Mouse (Mus musculus): ENCODE measurements around the gene Pou2f3. TPM values are rescaled to one million over a fixed set of nuclear protein-coding genes. Genes with fewer than 3 reads are reported as not detected.

The Pou2f3 gene
- polyA plus RNA-seq, 1 experiment from 2014 or later, result 0.07 TPM

DNA sequence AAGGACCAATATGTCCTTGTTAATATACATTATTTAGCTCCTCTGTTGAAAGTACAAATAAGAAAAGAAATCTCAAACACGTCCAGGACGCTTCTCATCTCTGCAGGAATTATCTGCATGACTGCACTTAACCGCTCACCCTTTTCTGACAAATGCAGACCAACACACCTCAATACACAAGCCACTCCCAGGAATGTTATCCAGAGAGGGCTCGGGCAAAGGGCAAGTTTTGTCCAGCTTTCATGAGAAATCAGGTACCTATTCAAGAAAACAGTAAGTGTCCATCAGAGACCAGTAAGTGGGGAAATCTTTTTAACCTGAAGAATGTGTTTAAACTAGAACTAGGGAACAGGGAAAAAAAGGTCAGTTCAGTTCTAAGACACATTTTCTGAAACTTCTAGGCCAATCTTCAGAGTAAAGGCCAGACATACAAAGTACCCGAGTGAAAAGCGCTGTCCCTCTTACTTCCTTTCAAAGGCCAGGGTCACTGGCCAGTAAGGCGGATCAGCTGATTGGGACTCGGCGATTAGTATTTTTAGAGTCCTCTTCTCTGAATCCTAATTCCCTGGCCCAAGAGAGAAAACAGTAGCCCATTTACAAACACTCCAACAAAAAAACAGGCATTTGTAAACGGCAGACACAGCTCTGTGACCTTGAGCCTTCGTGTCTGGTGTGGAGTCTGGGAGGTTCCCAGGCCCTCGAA, 94.6 kb downstream of the Pou2f3 start:
- ATAC-seq (ENCODE audit: low read depth), result peak; percentile 1; the same call in 1 of the 2 replicates

DNA sequence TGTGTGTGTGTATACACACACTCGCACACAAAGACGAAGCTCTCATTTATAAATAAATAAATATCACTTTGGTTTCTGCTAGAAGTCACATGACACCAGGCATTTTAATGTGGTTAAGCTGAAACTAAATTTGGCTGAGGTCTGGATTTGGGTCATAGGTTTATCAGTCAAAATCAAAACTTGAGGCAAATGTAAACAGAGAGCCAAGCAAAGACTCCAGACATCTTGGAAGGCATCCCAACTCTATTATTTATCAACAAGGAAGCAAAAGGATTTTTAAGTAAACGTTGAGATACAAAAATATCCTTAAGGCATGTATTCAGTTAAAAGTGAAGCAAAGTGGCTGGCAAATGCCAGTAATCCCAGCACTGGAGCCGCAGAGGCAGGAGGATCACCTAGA, 95.3 kb downstream of the Pou2f3 start:
- no peak for ATAC-seq (ENCODE audit: low read depth)
- peaks cover 28% of the 10 kb centered on the region for H3K4me1 ChIP-seq (ENCODE audit: control insufficient read depth, low read depth, low read length)
- 78% methylated on average over 4 of the region's 4 CpGs for WGBS (ENCODE audit: insufficient replicate concordance)
- no peaks in the 10 kb centered on the region for H3K36me3 ChIP-seq (ENCODE audit: control insufficient read depth, insufficient read depth)
- peaks cover 39% of the 10 kb centered on the region for H3K27me3 ChIP-seq (ENCODE audit: control insufficient read depth, insufficient read depth, low read depth, low read length)
- H3K4me2 ChIP-seq (ENCODE audit: low read depth, low read length), result no peak overlapping the region; the same call in 1 of the 2 replicates
- no peak overlapping the region for H3K4me3 ChIP-seq (ENCODE audit: low read depth, low read length)
- H3K9ac ChIP-seq (ENCODE audit: low read depth, low read length), result no peak overlapping the region
- no peak overlapping the region; the same call in 1 of the 2 replicates for H3K27ac ChIP-seq (ENCODE audit: low read length)
- H3K9me3 ChIP-seq (replicated peaks; ENCODE audit: control insufficient read depth, low read length), result no peaks in the 10 kb centered on the region

More for the DNA sequence above, 94.6 kb downstream of the Pou2f3 start:
- H3K27ac ChIP-seq (ENCODE audit: low read length), result peak overlapping the region; percentile 89
- H3K9me3 ChIP-seq (replicated peaks; ENCODE audit: control insufficient read depth, low read length), result no peaks in the 10 kb centered on the region
- H3K27me3 ChIP-seq (ENCODE audit: control insufficient read depth, insufficient read depth, low read depth, low read length), result peaks cover 38% of the 10 kb centered on the region
- H3K36me3 ChIP-seq (ENCODE audit: control insufficient read depth, insufficient read depth), result no peaks in the 10 kb centered on the region
- H3K9ac ChIP-seq (ENCODE audit: low read depth, low read length), result peak overlapping the region; percentile 81
- WGBS (ENCODE audit: insufficient replicate concordance), result 29% methylated on average over 12 of the region's 12 CpGs
- peaks cover 28% of the 10 kb centered on the region for H3K4me1 ChIP-seq (ENCODE audit: control insufficient read depth, low read depth, low read length)
- H3K4me2 ChIP-seq (ENCODE audit: low read depth, low read length), result peak overlapping the region; percentile 81
- peak overlapping the region; percentile 71 for H3K4me3 ChIP-seq (ENCODE audit: low read depth, low read length)

DNA sequence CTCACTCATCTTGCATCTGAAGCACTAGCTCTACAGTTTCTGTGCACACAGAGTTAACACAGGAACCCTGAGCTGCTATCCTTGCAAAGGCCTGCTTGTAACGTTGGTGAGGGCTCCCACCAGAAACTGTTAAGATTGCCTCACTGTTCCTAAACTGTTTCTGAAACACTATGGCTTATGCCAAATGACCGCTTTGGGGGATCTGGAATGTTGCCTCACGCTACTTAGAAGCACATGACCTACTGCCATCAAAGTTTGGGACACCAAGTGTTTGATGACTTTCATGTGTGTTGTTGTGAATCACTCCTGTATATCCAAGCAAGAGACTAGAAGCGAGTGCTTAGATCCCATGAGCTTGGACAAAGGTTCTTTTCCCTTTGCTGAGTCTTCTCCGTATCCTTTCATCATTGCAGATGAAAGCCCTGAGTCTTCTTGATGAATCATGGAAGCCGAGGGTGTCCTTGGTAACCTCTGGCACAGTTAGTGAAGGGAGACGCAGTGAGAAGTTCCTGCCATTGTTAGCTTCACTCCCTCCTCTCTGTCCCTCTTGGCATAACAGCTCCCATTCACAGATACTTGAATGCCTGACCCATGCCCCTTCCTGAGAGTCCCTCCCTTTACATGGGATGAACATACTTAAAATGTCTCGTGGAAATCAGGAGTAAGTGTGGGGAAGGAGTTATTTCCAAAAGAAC, 99.7 kb downstream of the Pou2f3 start:
- Histone ChIP-seq H3K4me3 (ENCODE audit: low read depth, low read length) (no peak overlapping the region), H3K4me2 (ENCODE audit: low read depth, low read length) (no peak overlapping the region), H3K9me3 (replicated peaks; ENCODE audit: control insufficient read depth, low read length) (no peaks in the 10 kb centered on the region), H3K27me3 (ENCODE audit: control insufficient read depth, insufficient read depth, low read depth, low read length) (peaks cover 32% of the 10 kb centered on the region), H3K36me3 (ENCODE audit: control insufficient read depth, insufficient read depth) (no peaks in the 10 kb centered on the region), H3K27ac (ENCODE audit: low read length) (no peak overlapping the region), H3K9ac (ENCODE audit: low read depth, low read length) (no peak overlapping the region), H3K4me1 (ENCODE audit: control insufficient read depth, low read depth, low read length) (peaks cover 22% of the 10 kb centered on the region)
- no peak for ATAC-seq (ENCODE audit: low read depth)
- 65% methylated on average over 8 of the region's 8 CpGs for WGBS (ENCODE audit: insufficient replicate concordance)

DNA sequence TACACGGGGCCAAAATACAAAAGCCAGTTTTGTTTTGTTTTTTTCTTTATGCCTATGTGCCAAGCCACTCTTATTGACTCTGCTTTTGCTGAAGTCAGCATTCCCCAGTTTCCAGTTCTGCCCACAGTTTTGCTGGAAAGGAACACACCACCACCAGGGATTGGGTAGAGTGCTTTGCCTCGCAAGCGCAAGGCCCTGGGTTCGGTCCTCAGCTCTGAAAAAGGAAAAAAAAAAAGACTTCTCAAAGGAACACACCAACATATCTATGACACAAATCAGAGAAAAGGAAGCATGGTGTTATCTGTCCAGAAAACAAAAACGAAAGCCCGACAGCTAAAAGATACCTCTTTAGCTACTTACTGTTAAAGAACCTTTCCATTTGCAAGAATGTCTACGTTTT, 101.0 kb downstream of the Pou2f3 start:
- Histone ChIP-seq H3K4me2 (ENCODE audit: low read depth, low read length) (no peak overlapping the region), H3K27me3 (ENCODE audit: control insufficient read depth, insufficient read depth, low read depth, low read length) (peaks cover 32% of the 10 kb centered on the region)
- 59% methylated on average over 7 of the region's 7 CpGs for WGBS (ENCODE audit: insufficient replicate concordance)

DNA sequence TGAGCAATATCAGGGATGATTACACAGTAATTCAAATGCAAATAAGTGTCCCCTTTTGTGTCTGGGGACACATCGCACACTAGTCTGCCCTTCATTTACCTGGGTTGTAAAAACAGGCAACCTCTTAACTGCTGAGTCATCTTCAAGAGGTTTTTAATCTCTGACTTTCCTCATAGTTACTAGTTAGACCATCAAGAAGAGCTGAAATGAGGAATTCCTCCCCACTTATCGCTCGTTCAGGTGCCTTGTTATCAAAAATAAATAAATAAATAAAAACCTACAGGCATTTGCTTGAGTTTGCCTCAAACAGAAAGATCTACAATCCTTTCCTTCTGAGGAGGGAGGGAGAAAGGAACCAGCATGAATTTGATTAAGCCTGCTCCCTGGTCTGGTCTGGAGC, 101.4 kb downstream of the Pou2f3 start:
- Histone ChIP-seq H3K27me3 (ENCODE audit: control insufficient read depth, insufficient read depth, low read depth, low read length) (peaks cover 32% of the 10 kb centered on the region), H3K27ac (ENCODE audit: low read length) (no peak overlapping the region), H3K9me3 (replicated peaks; ENCODE audit: control insufficient read depth, low read length) (no peaks in the 10 kb centered on the region), H3K9ac (ENCODE audit: low read depth, low read length) (no peak overlapping the region), H3K4me2 (ENCODE audit: low read depth, low read length) (no peak overlapping the region), H3K36me3 (ENCODE audit: control insufficient read depth, insufficient read depth) (no peaks in the 10 kb centered on the region), H3K4me3 (ENCODE audit: low read depth, low read length) (no peak overlapping the region), H3K4me1 (ENCODE audit: control insufficient read depth, low read depth, low read length) (peaks cover 13% of the 10 kb centered on the region)
- ATAC-seq (ENCODE audit: low read depth), result no peak
- 62% methylated on average over 3 of the region's 3 CpGs for WGBS (ENCODE audit: insufficient replicate concordance)

More for the DNA sequence above, 101.0 kb downstream of the Pou2f3 start:
- Histone ChIP-seq H3K27ac (ENCODE audit: low read length) (no peak overlapping the region), H3K36me3 (ENCODE audit: control insufficient read depth, insufficient read depth) (no peaks in the 10 kb centered on the region), H3K4me3 (ENCODE audit: low read depth, low read length) (no peak overlapping the region), H3K4me1 (ENCODE audit: control insufficient read depth, low read depth, low read length) (peaks cover 13% of the 10 kb centered on the region), H3K9me3 (replicated peaks; ENCODE audit: control insufficient read depth, low read length) (no peaks in the 10 kb centered on the region), H3K9ac (ENCODE audit: low read depth, low read length) (no peak overlapping the region)
- ATAC-seq (ENCODE audit: low read depth), result no peak

DNA sequence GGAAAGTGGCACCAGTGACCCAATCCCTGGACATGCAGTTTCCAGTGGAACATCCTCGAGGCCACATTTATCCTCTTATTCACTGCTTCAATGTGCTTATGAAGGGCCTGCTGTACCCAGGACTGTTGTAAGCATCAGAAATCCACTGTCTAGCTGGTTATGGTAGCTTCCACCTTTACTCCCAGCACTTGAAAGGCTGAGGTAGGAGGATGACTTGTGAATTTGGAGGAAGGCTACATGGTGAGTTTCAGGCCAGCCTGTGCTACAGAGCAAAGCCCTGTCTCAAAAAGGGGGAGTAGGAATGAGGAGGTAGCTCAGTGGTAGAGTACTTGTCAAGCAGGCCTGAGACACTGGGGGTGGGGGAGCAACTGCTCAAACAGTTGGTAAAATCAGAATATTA, 102.1 kb downstream of the Pou2f3 start:
- H3K36me3 ChIP-seq (ENCODE audit: control insufficient read depth, insufficient read depth), result no peaks in the 10 kb centered on the region
- H3K4me1 ChIP-seq (ENCODE audit: control insufficient read depth, low read depth, low read length), result peaks cover 18% of the 10 kb centered on the region
- H3K4me3 ChIP-seq (ENCODE audit: low read depth, low read length), result no peak overlapping the region
- H3K9ac ChIP-seq (ENCODE audit: low read depth, low read length), result no peak overlapping the region
- no peaks in the 10 kb centered on the region for H3K9me3 ChIP-seq (replicated peaks; ENCODE audit: control insufficient read depth, low read length)
- no peak overlapping the region for H3K4me2 ChIP-seq (ENCODE audit: low read depth, low read length)
- ATAC-seq (ENCODE audit: low read depth), result no peak
- WGBS (ENCODE audit: insufficient replicate concordance), result 54% methylated on average over 1 of the region's 1 CpGs
- H3K27me3 ChIP-seq (ENCODE audit: control insufficient read depth, insufficient read depth, low read depth, low read length), result peaks cover 27% of the 10 kb centered on the region
- H3K27ac ChIP-seq (ENCODE audit: low read length), result no peak overlapping the region

DNA sequence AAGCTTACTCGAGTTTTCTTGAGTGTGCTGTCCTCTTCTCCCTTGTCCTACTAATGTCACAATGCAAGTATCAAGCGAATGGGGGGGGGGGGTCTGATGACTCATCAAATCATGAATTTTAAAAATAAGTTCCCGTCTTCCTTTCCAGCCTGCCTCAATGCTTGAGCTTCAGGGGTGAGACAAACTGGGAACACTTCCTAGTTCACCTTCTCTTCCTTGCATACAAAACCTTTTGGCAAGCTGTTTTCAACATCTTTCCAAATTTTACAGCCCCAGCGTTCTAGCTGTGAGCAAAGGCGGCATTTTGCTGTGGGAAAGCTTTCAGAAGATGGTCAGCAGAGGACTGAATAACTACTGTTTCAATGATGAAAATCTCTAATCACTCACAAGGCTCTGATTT, 102.6 kb downstream of the Pou2f3 start:
- Histone ChIP-seq H3K36me3 (ENCODE audit: control insufficient read depth, insufficient read depth) (no peaks in the 10 kb centered on the region), H3K4me1 (ENCODE audit: control insufficient read depth, low read depth, low read length) (peaks cover 23% of the 10 kb centered on the region), H3K27ac (ENCODE audit: low read length) (no peak overlapping the region), H3K9me3 (replicated peaks; ENCODE audit: control insufficient read depth, low read length) (no peaks in the 10 kb centered on the region), H3K4me3 (ENCODE audit: low read depth, low read length) (no peak overlapping the region), H3K4me2 (ENCODE audit: low read depth, low read length) (no peak overlapping the region), H3K9ac (ENCODE audit: low read depth, low read length) (no peak overlapping the region), H3K27me3 (ENCODE audit: control insufficient read depth, insufficient read depth, low read depth, low read length) (peaks cover 27% of the 10 kb centered on the region)
- ATAC-seq (ENCODE audit: low read depth), result no peak
- 45% methylated on average over 5 of the region's 5 CpGs for whole genome bisulfite sequencing (ENCODE audit: insufficient replicate concordance)

DNA sequence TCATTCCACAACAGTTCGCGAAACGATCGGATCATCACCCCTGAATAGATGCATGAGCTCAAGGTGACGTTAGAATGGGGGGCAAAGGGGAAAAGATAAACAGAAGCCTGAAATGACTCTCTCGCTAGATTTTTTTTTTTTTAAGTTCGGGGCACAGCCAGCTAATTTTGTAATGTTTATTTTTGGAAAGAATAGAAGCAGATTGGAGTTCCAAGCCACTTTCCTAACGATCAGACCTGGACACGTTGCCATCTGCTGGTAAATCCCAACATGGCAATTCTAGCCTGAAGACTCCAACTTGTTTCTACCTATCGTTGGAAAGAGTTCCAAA, 103.0 kb downstream of the Pou2f3 start, which contains the start of gene Arhgef12:
TSS of gene Arhgef12 (minus strand) at position 53 of the 331 bp plus-strand sequence.
- Histone ChIP-seq H3K27me3 (ENCODE audit: control insufficient read depth, insufficient read depth, low read depth, low read length) (peaks cover 27% of the 10 kb centered on the region), H3K9me3 (replicated peaks; ENCODE audit: control insufficient read depth, low read length) (no peaks in the 10 kb centered on the region), H3K4me3 (ENCODE audit: low read depth, low read length) (peak within 1 kb of the TSS; percentile 87), H3K36me3 (ENCODE audit: control insufficient read depth, insufficient read depth) (no peaks in the 10 kb centered on the region), H3K4me1 (ENCODE audit: control insufficient read depth, low read depth, low read length) (peaks cover 26% of the 10 kb centered on the region), H3K9ac (ENCODE audit: low read depth, low read length) (peak within 1 kb of the TSS; percentile 89), H3K4me2 (ENCODE audit: low read depth, low read length) (peak within 1 kb of the TSS; percentile 86), H3K27ac (ENCODE audit: low read length) (peak within 1 kb of the TSS; percentile 98)
- 33% methylated on average over 10 of the region's 10 CpGs for WGBS (ENCODE audit: insufficient replicate concordance)
- ATAC-seq (ENCODE audit: low read depth), result no peak
